Mouse (Mus musculus): ENCODE data around the gene Ctnna2.

Gene Ctnna2

DNA sequence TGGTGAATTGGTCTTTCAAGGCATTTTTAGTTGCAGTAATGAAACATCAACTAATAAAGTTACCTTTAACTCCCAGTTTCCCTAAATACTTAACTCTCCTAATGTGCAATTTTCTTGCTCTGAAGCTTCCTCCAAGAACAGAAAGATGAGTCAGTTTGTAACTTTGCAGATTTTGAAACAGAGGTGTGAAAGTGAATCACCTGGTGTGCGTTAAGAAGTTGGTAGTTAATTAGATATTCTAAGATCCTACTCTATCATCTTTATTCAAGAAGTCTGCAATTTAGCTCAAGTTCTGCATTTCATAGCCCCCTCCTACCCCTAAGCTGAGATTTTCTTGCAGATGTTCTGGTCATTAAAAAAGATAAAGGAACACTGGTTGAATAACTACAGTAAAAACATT, 1082.3 kb downstream of the Ctnna2 start:
- DNase-seq (ENCODE audit: low read depth) = no peak

Measured in induced T-regulatory cell, adult 2 months (primary cell).